Mouse (Mus musculus) embryo, embryonic 11.5 days (tissue): ENCODE results near the gene Ifi209.
"Not testable (repeated sequence)": the region's sequence is repeated elsewhere in the genome, so short reads cannot be mapped to it uniquely, and the experiment has no call there.

Experiments used
- DNase-seq: peaks from one replicate; pipeline ENCODE4 v3.0.0-alpha.2; 2012; ENCODE audit warnings: low read depth, low spot score

Gene Ifi209

GRCm38 (mm10) chr1:173630622-173631021 lies at the start of gene Ifi209:
Gene Ifi209, plus strand, starts transcription at chr1:173630917.
- DNase-seq = not testable (repeated sequence)

DNA sequence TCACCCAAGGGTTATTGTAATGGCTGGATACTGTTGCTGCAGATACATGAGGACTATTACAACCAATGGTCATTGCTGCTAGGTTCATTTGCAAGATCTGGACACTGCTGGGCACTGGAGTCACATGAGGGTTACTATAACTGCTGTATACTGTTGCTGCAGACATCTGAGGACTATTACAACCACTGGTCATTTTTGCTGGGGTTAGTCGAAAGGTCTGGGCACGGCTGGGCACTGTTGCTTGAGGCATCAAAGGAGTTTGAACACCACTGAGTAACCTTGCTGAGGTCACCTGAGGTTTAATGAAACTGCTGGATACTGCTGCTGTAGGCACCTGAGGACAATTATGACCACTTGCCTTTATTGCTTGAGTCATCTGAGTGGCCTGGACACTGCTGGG lies 41.0 kb upstream of the Ifi209 start:
- DNase-seq = not testable (repeated sequence)

DNA sequence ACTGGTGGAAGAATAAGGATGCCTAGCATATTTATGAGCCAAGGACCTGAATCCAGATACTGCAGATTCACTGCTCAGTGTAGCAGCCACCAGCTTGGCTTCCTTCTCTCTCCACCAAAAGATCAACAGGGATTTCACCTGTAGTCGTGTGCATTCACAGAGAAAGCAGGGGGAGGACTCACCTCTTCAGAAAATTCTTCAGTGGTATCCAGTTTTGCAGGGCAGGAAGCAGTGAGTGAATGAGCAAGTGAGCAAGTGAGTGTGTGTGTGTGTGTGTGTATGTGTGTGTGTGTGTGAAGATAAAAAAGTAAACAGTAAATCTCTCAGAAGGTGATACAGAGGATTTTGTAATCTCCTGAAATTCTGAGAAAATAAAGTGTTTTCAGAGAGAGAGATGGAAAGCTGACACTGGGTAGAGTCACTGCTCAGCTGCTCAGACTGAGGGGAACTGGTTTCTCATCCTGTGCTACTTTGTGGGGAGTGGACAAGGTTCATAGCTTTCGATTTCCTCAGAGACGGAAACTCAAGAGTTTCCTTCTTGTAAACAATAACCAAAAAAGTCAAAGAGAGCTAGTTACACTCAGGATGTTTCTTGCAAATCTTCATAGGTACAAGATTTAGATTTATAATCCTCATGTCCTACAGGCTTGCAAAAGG lies 31.8 kb upstream of the Ifi209 start, which contains the start of gene Ifi213:
Gene Ifi213 (minus strand): TSS at position 437 of the 657 bp plus-strand sequence.
- DNase-seq = not testable (repeated sequence)

DNA sequence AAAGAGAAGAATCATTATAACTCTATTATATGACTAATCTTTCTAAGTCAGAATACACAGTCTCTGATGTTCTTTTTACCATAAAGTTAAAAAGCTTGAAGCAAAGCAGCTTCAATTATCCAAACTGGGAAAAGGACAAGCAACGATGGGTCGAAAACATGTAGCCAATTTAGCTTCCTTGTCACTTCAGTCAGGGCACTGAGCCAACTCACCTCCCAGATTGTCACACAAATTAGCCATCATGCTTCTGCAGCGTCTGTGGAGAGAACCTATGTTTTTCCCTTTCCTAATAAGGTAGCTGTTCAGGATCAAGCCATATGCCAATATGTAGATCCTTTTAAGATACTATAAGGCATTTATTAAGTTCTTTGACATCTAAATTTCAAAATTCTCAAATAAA lies 20.4 kb upstream of the Ifi209 start:
- DNase-seq = not testable (repeated sequence)

DNA sequence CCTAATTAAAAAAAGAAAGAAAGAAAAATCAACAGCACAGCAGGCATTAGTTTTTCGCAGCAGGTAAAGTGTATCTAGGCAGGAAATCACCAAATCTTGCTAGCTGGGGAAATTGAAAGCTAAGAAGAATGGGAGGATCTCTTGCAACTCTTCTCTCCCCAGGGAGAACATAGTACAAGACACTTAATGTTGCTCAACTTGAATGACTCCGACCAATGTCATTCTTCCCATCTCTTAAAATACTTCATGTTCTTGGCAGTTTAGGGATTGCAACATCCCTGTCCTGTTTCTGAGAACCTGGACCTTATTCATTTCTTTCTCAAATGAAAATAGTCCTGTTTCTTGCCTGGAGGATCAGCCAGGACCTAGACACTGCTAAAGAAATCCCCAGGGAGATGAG lies 8.5 kb upstream of the Ifi209 start:
- DNase-seq = not testable (repeated sequence)

- no peak for DNase-seq
These were observed 6.7 kb upstream of the Ifi209 start for GRCm38 (mm10) chr1:173624052-173624451.

GRCm38 (mm10) chr1:173626686-173627085 lies 4.0 kb upstream of the Ifi209 start:
- DNase-seq = no peak

DNA sequence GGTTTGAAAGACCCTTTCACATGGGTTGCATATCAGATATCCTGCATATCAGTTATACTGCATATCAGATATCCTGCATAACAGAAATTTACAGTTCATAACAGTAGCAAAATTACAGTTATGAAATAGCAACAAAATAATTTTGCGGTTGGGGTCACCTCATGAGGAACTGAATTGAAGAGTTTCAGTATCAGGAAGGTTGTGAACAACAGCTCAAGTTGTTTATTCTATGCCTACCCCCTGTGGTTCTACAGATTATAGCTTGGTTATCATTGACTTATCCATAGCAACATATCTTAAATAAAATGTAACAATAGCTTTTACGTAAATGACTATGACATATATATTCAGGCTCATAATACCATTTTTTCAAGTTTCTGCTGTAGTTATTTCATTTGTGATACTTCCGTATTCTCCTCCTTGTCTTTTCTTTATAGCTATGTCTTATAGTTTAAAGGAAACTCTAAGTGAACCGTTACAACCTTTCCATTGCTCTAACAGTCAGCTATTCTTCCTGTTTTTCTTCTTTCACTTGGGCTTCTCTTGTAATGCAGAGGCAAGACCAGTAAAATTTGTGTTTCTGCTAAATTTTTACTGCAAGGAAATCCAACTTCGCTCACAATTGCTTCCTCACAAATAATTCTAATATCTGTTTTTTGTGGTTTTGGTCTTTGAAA lies 3.4 kb downstream of the Ifi209 start:
- DNase-seq = no peak

DNA sequence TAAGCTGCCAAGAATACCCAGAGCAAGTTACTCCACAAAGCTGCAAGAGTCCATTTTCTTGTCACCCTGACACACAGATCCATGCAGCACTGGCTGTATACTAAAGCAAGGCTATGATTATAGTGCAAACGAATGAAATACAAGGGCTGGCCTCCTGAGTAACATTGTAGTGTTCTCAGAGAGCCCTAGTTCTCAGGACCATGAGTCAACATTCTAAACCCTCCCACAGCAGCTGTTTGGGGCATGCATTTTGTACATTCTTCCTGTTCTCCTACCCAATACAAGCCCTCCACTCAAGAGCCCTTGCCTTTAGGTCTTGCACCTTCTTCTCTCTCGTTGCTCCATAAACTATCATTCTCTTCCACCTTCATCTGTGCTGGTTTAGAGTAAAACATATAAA lies 14.7 kb downstream of the Ifi209 start:
- DNase-seq = no peak

DNA sequence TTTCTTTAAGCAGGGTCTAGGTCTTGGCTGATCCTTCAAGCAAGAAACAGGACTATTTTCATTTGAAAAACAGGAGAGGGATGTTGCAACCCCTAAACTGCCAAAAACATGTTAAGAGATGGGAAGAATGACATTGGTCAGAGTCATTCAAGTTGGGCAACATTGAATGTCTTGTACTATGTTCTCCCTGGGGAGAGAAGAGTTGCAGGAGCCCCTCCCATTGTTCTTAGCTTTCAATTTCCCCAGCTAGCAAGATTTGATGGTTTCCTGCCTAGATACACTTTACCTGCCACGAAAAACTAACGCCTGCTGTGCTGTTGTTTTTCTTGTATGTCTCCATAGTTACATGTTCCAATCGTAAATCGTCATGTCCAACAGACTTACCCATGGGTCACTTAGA lies 27.3 kb downstream of the Ifi209 start:
- no peak for DNase-seq

DNA sequence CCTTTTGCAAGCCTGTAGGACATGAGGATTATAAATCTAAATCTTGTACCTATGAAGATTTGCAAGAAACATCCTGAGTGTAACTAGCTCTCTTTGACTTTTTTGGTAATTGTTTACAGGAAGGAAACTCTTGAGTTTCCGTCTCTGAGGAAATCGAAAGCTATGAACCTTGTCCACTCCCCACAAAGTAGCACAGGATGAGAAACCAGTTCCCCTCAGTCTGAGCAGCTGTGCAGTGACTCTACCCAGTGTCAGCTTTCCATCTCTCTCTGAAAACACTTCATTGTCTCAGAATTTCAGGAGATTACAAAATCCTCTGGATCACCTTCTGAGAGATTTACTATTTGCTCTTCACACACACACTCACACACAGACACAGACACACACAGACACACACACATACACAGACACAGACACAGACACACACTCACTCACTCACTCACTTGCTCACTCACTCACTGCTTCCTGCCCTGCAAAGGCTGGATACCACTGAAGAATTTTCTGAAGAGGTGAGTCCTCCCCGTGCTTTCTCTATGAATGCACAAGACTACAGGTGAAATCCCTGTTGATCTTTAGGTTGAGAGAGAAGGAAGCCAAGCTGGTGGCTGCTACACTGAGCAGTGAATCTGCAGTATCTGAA lies 42.9 kb downstream of the Ifi209 start, which contains the start of gene Ifi208:
Gene Ifi208 (plus strand): TSS at position 218 of the 640 bp plus-strand sequence.
- DNase-seq = not testable (repeated sequence)

DNA sequence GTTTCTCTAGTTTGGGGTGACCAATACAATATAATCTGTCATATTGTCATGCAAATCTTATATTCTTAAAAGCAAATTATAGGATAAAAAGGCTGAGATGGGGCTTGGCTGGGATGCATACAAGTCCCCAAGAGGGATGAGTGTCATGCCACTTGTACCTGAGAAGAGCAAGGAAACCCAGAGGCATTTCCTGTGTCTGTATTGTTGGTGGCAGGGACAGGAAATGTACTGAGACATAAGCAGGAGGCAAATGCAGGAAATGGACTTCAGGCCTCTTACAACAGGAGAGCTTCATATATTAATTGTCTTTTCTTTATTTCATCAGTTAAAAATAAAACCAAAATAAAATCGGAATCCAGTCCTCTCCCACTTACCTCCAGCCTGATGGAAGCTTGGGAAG lies 47.9 kb downstream of the Ifi209 start:
- not testable (repeated sequence) for DNase-seq

GRCm38 (mm10) chr1:173694270-173694669 lies 63.6 kb downstream of the Ifi209 start:
- DNase-seq = no peak
